Mouse (Mus musculus) right cerebral cortex, postnatal 36 days (tissue): ENCODE data around the gene Cry1.

Experiments used
- DNase-seq, 2 experiments: peaks; one replicate each; pipeline ENCODE4 v3.0.0; 2022; ENCODE audit warnings: low spot score in 2 of 2, mixed read lengths in 1 of 2

The Cry1 gene

GRCm38 (mm10) chr10:85161745-85162351 lies 23.0 kb downstream of the Cry1 start:
- no peak for DNase-seq

- no peak for DNase-seq
Measured at GRCm38 (mm10) chr10:85159989-85160619, 24.8 kb downstream of the Cry1 start.

- DNase-seq: no peak
Measured at GRCm38 (mm10) chr10:85157451-85157850, 27.4 kb downstream of the Cry1 start.

GRCm38 (mm10) chr10:85154195-85154594 lies 30.7 kb downstream of the Cry1 start:
- DNase-seq: peak; percentile 27 to 47

GRCm38 (mm10) chr10:85149226-85149625 lies 35.6 kb downstream of the Cry1 start:
- no peak for DNase-seq

GRCm38 (mm10) chr10:85146282-85146681 lies 38.6 kb downstream of the Cry1 start:
- DNase-seq: no peak

- no peak for DNase-seq
Measured at GRCm38 (mm10) chr10:85141465-85141864, 43.4 kb downstream of the Cry1 start.

GRCm38 (mm10) chr10:85136573-85136972 lies 48.3 kb downstream of the Cry1 start:
- DNase-seq: no peak

- DNase-seq: no peak
Measured at GRCm38 (mm10) chr10:85128453-85128852, 56.4 kb downstream of the Cry1 start.

- DNase-seq: peak; percentile 97 to 98
Measured at GRCm38 (mm10) chr10:85127395-85128287, 57.2 kb downstream of the Cry1 start, which contains the start of gene Mterf2. Gene Mterf2, minus strand, starts transcription at chr10:85128027.

GRCm38 (mm10) chr10:85125184-85125583 lies 59.7 kb downstream of the Cry1 start:
- no peak for DNase-seq

GRCm38 (mm10) chr10:85114409-85114808 lies 70.5 kb downstream of the Cry1 start:
- DNase-seq: no peak

- peak in 1 of 2 experiments; percentile 37 for DNase-seq
Measured at GRCm38 (mm10) chr10:85103085-85103885, 81.6 kb downstream of the Cry1 start.

GRCm38 (mm10) chr10:85102247-85103084 lies 82.4 kb downstream of the Cry1 start, which contains the start of the genes Fhl4 and Tmem263:
Gene Fhl4, minus strand, starts transcription at chr10:85102495.
Gene Tmem263, plus strand, starts transcription at chr10:85102627.
- DNase-seq: peak; percentile 43 to 51

- peak in 1 of 2 experiments; percentile 6 for DNase-seq
Measured at GRCm38 (mm10) chr10:85101841-85102240, 83.0 kb downstream of the Cry1 start.
